Mouse (Mus musculus): ENCODE measurements at regions not wholly inside any gene's neighbourhood (a gene's known extent, or its start where the extent isn't known, plus 50 kb on each side); places are given as distances from the start of the nearest gene placed in this dataset.
A peak's percentile ranks its signal among the peaks of the same experiment; 100 is the strongest.

- no peak for DNase-seq (ENCODE audit: low spot score in 2 of 2)
These were observed 1035.2 kb upstream of the B3galt2 start for GRCm38 (mm10) chr1:142605224-142605623.

- DNase-seq (ENCODE audit: low spot score in 2 of 2): no peak
These were observed 1034.4 kb upstream of the B3galt2 start for GRCm38 (mm10) chr1:142606082-142606481.

- DNase-seq (ENCODE audit: low spot score in 2 of 2): no peak
These were observed 1019.0 kb upstream of the B3galt2 start for GRCm38 (mm10) chr1:142621464-142621863.

- DNase-seq (ENCODE audit: low spot score in 2 of 2): no peak
These were observed 1016.2 kb upstream of the B3galt2 start for GRCm38 (mm10) chr1:142624303-142624702.

- DNase-seq (ENCODE audit: low spot score in 2 of 2): no peak
These were observed 985.2 kb upstream of the B3galt2 start for GRCm38 (mm10) chr1:142655289-142655688.

GRCm38 (mm10) chr1:142665262-142665661, 975.2 kb upstream of the B3galt2 start:
- no peak for DNase-seq (ENCODE audit: low spot score in 2 of 2)

GRCm38 (mm10) chr1:142679917-142680316, 960.5 kb upstream of the B3galt2 start:
- peak; percentile 4 to 13 for DNase-seq (ENCODE audit: low spot score in 2 of 2)

GRCm38 (mm10) chr1:142688828-142689227, 951.6 kb upstream of the B3galt2 start:
- no peak for DNase-seq (ENCODE audit: low spot score in 2 of 2)

GRCm38 (mm10) chr1:142695179-142695578, 945.3 kb upstream of the B3galt2 start:
- DNase-seq (ENCODE audit: low spot score in 2 of 2): no peak

- DNase-seq (ENCODE audit: low spot score in 2 of 2): no peak
These were observed 932.2 kb upstream of the B3galt2 start for GRCm38 (mm10) chr1:142708263-142708662.

GRCm38 (mm10) chr1:142730259-142730658, 910.2 kb upstream of the B3galt2 start:
- DNase-seq (ENCODE audit: low spot score in 2 of 2): no peak

GRCm38 (mm10) chr1:142734108-142734507, 906.4 kb upstream of the B3galt2 start:
- DNase-seq (ENCODE audit: low spot score in 2 of 2): no peak

- DNase-seq (ENCODE audit: low spot score in 2 of 2): no peak
These were observed 902.1 kb upstream of the B3galt2 start for GRCm38 (mm10) chr1:142738376-142738775.

- peak; percentile 18 to 25 for DNase-seq (ENCODE audit: low spot score in 2 of 2)
These were observed 898.2 kb upstream of the B3galt2 start for GRCm38 (mm10) chr1:142742307-142742706.

GRCm38 (mm10) chr1:142771010-142771409, 869.5 kb upstream of the B3galt2 start:
- DNase-seq (ENCODE audit: low spot score in 2 of 2): no peak

Data from right cerebral cortex, adult 2 months (tissue).